Mouse (Mus musculus): ENCODE measurements around the gene Fign.

Fign gene

DNA sequence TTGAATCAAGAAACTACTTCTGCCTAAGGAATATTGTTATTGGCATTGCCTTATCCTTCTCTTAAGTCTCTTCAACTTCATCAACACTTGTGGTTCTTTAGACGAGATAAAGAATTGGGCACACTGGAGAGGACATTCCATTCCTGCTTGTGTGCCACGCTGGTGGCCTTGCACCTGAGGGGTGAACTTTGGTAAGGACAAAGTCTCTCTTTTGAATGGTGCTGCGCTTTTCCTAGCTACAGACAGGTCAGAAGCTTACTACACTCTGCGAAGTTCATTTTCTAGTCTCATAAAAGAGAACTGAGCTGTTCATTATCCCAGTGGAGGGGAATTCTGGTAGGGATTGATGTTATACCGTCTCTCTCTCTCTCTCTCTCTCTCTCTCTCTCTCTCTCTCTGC, 38.4 kb downstream of the Fign start:
- no peak for DNase-seq (ENCODE audit: low read depth, low spot score)

GRCm38 (mm10) chr2:64048142-64048541, 49.7 kb downstream of the Fign start:
- DNase-seq (ENCODE audit: low read depth, low spot score): no peak

- DNase-seq (ENCODE audit: low read depth, low spot score): peak; percentile 32
These were observed 54.7 kb downstream of the Fign start for GRCm38 (mm10) chr2:64043099-64043498.

DNA sequence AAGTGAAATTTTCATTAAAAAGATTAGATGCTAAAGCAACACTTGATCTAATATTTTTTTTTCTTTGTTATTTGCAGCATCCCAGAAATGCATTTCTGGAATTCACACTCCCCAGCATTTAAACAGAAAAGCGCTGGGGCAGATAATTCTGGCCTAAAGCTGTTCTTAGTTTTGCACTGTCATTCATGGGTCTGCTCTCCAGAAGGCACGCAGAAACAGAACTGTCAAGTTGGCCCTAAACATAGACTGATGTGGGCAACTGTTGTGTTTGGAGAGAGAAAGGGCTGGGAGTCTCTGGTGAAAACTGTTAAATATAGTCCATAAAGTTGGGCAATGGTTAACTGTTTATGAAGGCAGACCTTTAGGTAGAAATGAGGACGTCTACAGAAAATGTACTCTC, 62.4 kb downstream of the Fign start:
- DNase-seq (ENCODE audit: low read depth, low spot score): peak; percentile 9

DNA sequence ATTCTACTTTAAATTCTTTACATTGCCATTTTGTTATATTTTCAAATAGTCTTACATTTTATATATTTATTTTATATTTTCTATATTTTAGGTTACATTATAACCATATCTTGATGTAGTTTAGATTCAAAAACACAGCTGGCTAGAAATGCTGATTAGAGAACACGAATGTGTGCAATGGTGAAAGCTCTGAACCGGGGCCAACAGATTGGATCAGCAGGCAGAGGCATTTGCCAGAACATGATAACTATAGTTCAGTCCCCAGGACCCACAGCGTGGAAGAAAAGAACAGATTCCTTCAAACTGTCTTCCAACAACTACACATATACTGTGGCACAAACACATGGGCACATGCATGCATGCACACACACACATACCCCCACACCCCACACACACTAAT, 64.0 kb downstream of the Fign start:
- no peak for DNase-seq (ENCODE audit: low read depth, low spot score)

DNA sequence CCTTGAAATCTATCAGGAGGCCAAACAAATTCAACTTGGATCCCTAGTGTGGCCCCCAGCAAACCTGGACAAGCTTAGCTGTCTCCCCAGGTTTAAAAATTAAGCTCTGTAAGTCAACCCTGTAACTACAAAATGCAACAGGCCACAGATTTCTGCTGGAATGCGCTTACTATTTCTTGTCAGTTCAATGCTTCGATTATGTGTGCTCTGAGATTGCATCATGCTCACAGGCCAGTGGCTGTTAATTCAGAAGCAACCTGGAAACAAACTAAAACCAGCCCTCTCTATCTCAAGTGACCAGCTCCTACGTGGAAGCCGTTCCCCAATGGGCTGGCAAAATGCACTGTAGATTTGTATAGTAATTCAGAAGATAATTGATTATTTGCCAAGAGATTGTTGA, 71.9 kb downstream of the Fign start:
- no peak for DNase-seq (ENCODE audit: low read depth, low spot score)

DNA sequence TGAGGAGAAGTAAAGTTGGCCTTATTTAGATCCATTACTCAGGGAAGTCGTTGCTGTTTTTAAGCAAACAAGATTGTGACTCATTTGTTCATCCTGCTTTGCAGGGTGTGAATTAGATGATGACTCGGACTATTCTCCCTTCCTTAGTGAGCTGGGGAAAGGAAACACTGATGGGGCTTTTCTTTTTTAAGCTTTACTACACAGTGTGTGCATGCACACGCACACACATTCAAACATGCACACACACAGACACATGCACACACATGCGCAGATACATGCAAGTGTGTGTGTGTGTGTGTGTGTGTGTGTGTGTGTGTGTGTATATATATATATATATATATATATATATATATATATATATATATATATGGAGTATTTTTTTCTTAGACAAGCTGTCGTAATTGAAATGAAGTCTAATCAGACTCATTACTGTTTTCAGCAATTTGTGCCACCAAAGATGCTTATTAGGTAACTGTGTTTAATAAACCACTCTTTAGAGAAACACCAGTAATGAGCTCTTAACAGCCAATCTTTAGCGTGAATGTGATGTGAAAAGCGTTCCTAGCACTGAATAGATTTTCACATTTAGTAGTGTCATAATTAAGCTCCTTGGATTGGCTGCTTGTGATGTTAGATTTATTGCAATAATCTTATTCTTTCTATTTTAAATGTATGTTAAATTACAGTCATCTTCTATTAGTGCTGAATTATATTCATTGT, 103.4 kb downstream of the Fign start:
- no peak for DNase-seq (ENCODE audit: low read depth, low spot score)

DNA sequence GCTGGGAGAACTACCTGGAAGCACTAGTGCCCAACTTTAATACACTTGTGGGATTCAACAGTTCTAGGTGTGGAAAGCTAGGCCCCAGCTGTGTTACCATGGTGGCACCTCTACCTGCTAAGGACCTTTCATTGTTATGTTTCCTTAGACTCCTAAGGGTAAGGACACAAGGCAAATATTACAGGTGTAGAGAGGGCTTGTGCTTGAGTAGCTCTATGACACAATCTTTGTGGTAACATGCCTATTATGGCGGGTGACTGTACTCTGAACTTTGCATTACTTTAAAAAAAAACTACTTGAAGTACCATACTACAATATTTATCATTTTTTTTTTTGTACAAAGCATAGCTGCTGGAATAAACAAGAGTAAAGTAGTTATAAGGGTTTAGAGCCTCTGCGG, 112.4 kb downstream of the Fign start:
- no peak for DNase-seq (ENCODE audit: low read depth, low spot score)

DNA sequence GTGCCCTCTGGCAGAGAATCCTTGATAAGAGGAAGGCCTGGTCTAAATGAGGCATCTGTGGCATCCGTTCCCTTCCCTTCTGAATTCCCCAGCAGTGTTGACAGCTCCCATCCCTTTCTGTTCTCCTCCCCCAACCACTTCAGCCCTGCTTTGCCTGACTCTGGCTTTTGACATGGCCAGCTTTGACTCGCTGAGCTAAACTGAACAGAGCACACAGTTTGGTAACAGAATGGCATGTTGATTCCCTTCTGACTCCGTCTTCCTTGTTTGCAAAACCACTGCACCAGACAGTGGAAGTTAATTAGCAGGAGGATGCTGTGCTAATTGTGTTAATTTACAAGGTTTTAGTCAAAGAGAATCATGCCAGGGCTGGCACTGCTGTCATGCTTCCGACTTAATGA, 115.5 kb downstream of the Fign start:
- no peak for DNase-seq (ENCODE audit: low read depth, low spot score)

- no peak for DNase-seq (ENCODE audit: low read depth, low spot score)
These were observed 116.4 kb downstream of the Fign start for GRCm38 (mm10) chr2:63981449-63981848.

- DNase-seq (ENCODE audit: low read depth, low spot score): no peak
These were observed 128.2 kb downstream of the Fign start for GRCm38 (mm10) chr2:63969633-63970032.

GRCm38 (mm10) chr2:63931041-63931440, 166.8 kb downstream of the Fign start:
- no peak for DNase-seq (ENCODE audit: low read depth, low spot score)

- no peak for DNase-seq (ENCODE audit: low read depth, low spot score)
These were observed 171.2 kb downstream of the Fign start for GRCm38 (mm10) chr2:63926481-63927097.

DNA sequence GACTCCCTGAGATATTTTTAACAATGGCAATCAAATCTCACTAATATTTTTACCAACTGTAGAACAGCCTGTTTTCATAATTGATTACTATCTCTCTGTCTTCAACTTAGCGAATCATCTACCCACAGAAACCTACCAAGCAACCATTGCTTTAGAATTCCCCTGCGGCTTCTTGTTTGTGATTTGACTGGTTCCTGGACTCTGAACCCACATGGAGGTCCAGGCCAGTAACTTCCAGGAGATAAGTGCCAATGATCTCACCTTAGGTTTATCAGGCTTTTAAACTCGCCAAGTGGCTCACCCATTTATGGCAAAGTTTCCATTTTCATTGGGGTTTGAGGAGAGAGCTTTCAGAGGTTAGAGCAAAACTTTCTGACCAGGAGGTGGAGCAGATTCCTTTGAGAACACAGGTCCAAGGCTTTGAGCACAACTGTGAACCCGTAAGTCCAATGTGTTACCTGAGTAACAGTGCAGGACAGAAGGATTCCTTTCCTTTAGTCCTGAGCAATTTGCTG, 172.1 kb downstream of the Fign start:
- no peak for DNase-seq (ENCODE audit: low read depth, low spot score)
